Mouse (Mus musculus) ES-E14 (cell line): ENCODE data around the gene Hmgb1. TPM values are rescaled to one million over a fixed set of nuclear protein-coding genes. Genes with fewer than 3 reads are reported as not detected.

ENCODE experiments used
- DNase-seq: peaks from one replicate; pipeline ENCODE4 v3.0.0-alpha.2; 2013; ENCODE audit warnings: low read depth, low spot score
- H3K27ac ChIP-seq: 2 replicates; pipeline ENCODE4 v1.5.1; 2012; ENCODE audit warnings: low read depth, mild to moderate bottlenecking, low read length, moderate library complexity, mixed read lengths; ENCODE audit not compliant: poor library complexity, insufficient read depth, severe bottlenecking
- H3K36me3 ChIP-seq: 2 replicates; pipeline ENCODE4 v1.6.1; 2012; ENCODE audit warnings: mild to moderate bottlenecking, low read length, moderate library complexity, mixed read lengths; ENCODE audit not compliant: control insufficient read depth, poor library complexity, insufficient read depth, severe bottlenecking
- H3K4me1 ChIP-seq, 2 experiments: fragments of 150-350 bp in 1 of 2; sonication (generic) in 1 of 2; 2 replicates each; pipeline ENCODE4 v1.6.1; 2012; ENCODE audit warnings: low read length in 2 of 2, mild to moderate bottlenecking in 1 of 2, mixed read lengths in 1 of 2; ENCODE audit not compliant: control insufficient read depth in 2 of 2, insufficient read depth in 2 of 2, poor library complexity in 1 of 2
- H3K4me3 ChIP-seq, 2 experiments: fragments of 150-350 bp in 1 of 2; sonication (generic) in 1 of 2; 2 replicates each; pipeline ENCODE4 v1.5.1; 2012; ENCODE audit warnings: low read length in 2 of 2, low read depth in 1 of 2, mild to moderate bottlenecking in 1 of 2, mixed read lengths in 1 of 2; ENCODE audit not compliant: insufficient read depth in 1 of 2, poor library complexity in 1 of 2, severe bottlenecking in 1 of 2
- H3K9ac ChIP-seq: 2 replicates; pipeline ENCODE4 v1.6.1; 2012; ENCODE audit warnings: low read depth, mild to moderate bottlenecking, low read length, mixed read lengths; ENCODE audit not compliant: poor library complexity, insufficient read depth, severe bottlenecking
- H3K9me3 ChIP-seq: fragments of 150-350 bp; sonication (generic); 2 replicates; pipeline ENCODE4 v1.6.1; 2012; ENCODE audit warnings: low read depth, mild to moderate bottlenecking, low read length; ENCODE audit not compliant: control insufficient read depth, insufficient read depth
- CHD2 ChIP-seq: IDR thresholded peaks from 2 replicates; pipeline ENCODE4 v1.6.1; 2014; ENCODE audit warnings: mild to moderate bottlenecking, low read depth, low read length, inconsistent platforms
- HCFC1 ChIP-seq: IDR thresholded peaks from 2 replicates; pipeline ENCODE4 v1.6.1; 2012; ENCODE audit warnings: low read length, inconsistent platforms, borderline replicate concordance; ENCODE audit not compliant: insufficient read depth
- MAFK ChIP-seq: IDR thresholded peaks from 2 replicates; pipeline ENCODE4 v1.6.1; 2014; ENCODE audit warnings: mild to moderate bottlenecking, low read depth, low read length, inconsistent platforms; ENCODE audit not compliant: insufficient read depth
- ZC3H11A ChIP-seq: IDR thresholded peaks from 2 replicates; pipeline ENCODE4 v1.6.1; 2012; ENCODE audit warnings: low read depth, mild to moderate bottlenecking, inconsistent platforms, low read length, borderline replicate concordance
- ZNF384 ChIP-seq: IDR thresholded peaks from 2 replicates; pipeline ENCODE4 v1.6.1; 2012; ENCODE audit warnings: low read depth, low read length, inconsistent platforms
- in situ Hi-C, 2 experiments: fragments of 600-800 bp; cut with MboI; formaldehyde crosslinking; loops; one replicate each; pipeline ENCODE4 v1.15.1; 2025; ENCODE audit warnings: low sequenced_read_pairs in 2 of 2, inconsistent platforms in 1 of 2; ENCODE audit not compliant: unreplicated experiment in 2 of 2
- total RNA-seq: library from RNA; depleted of rRNA; stranded (reverse); fragments of 300-350 nt; gene quantifications from 2 replicates; pipeline ENCODE4 v1.2.3, GENCODE M21; 2012

The Hmgb1 gene
- total RNA-seq, 1 experiment: 350 TPM

- Histone ChIP-seq H3K4me3 (no peak overlapping the region), H3K4me1 (peaks cover 0 to 1% of the 10 kb centered on the region in 2 experiments; a peak in 1 of 4 replicates), H3K27ac (no peak overlapping the region), H3K9me3 (no peaks in the 10 kb centered on the region), H3K36me3 (no peaks in the 10 kb centered on the region), H3K9ac (no peak overlapping the region)
- in situ Hi-C loops: no loop called here
- TF ChIP-seq MAFK (no peak), HCFC1 (no peak), ZC3H11A (no peak), ZNF384 (no peak), CHD2 (no peak)
- no peak for DNase-seq
Observed at GRCm38 (mm10) chr5:149062833-149063232, 121.5 kb downstream of the Hmgb1 start.

- in situ Hi-C loops: no loop called here
- TF ChIP-seq ZNF384: peak; percentile 90
- no peak for TF ChIP-seq CHD2
- no peak for TF ChIP-seq MAFK
- no peak for TF ChIP-seq ZC3H11A
- Histone ChIP-seq H3K4me1 (peaks cover 0 to 2% of the 10 kb centered on the region in 2 experiments; a peak in 2 of 4 replicates), H3K9ac (peak overlapping the region; percentile 85), H3K36me3 (peaks cover 16% of the 10 kb centered on the region), H3K4me3 (peak overlapping the region; percentile 76 to 78), H3K27ac (peak overlapping the region; percentile 83), H3K9me3 (no peaks in the 10 kb centered on the region)
- no peak for DNase-seq
Observed at GRCm38 (mm10) chr5:149053352-149054168, 130.7 kb downstream of the Hmgb1 start.

GRCm38 (mm10) chr5:149052421-149053338, 131.6 kb downstream of the Hmgb1 start:
- Histone ChIP-seq H3K4me1 (peaks cover 0 to 2% of the 10 kb centered on the region in 2 experiments; a peak in 2 of 4 replicates), H3K36me3 (peaks cover 16% of the 10 kb centered on the region), H3K27ac (peak overlapping the region; percentile 87), H3K9ac (peak overlapping the region; percentile 95), H3K4me3 (peak overlapping the region; percentile 85 to 100), H3K9me3 (no peaks in the 10 kb centered on the region)
- TF ChIP-seq ZNF384 (peak; percentile 29; the same call in 1 of the 2 replicates), CHD2 (peak; percentile 67), HCFC1 (peak; percentile 60; the same call in 1 of the 2 replicates), ZC3H11A (no peak)
- in situ Hi-C loops: no loop called here
- DNase-seq: peak; percentile 100

GRCm38 (mm10) chr5:149051571-149052420, 132.5 kb downstream of the Hmgb1 start:
- peak overlapping the region; percentile 95 for H3K9ac ChIP-seq
- peaks cover 0 to 2% of the 10 kb centered on the region in 2 experiments; a peak in 2 of 4 replicates for H3K4me1 ChIP-seq
- H3K9me3 ChIP-seq: no peaks in the 10 kb centered on the region
- TF ChIP-seq ZC3H11A: no peak
- no peak for TF ChIP-seq CHD2
- no peak; the same call in 1 of the 2 replicates for TF ChIP-seq HCFC1
- TF ChIP-seq MAFK: no peak
- TF ChIP-seq ZNF384: peak; percentile 13; the same call in 1 of the 2 replicates
- H3K4me3 ChIP-seq: peak overlapping the region; percentile 85 to 100
- in situ Hi-C loops: no loop called here
- H3K27ac ChIP-seq: peak overlapping the region; percentile 87
- H3K36me3 ChIP-seq: peaks cover 17% of the 10 kb centered on the region
- no peak for DNase-seq
